Comparison of ENCODE assay signal across 29 mouse cellular contexts in the genomic region with DNA sequence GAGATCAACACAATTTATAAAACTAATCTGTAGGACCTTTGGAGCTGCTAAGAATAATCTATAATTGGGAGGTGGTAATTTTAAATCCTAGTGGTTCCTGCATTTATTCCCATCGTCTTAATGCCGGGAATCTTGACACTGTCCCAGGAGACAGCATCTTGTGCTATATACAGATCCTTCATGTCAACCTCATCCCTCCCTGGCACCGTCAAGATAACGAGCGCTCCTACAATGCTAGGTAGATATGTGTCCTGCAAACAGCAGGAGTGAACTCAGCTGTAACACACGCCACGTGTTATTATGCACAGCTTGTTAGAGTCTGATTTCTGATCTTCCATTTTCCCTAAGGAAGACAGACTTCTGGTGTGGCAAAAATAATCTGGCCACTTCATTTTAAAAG.
DNase-seq lines count a peak whose midpoint lies in the region; ATAC-seq and TF ChIP-seq lines count a peak whose summit lies in the region.
"Had no signal": no experiment of that assay in that cellular context is flagged by ENCODE, and none has a peak within 500 bp of the region (broad histone marks: within the 10 kb centered on the region; RNA-seq: fewer than 3 reads in every experiment).

No protein-coding gene starts in this region.

- no peaks in the 10 kb centered on the region for H3K36me3 ChIP-seq in hindbrain, embryonic 12.5 days
- no peaks in the 10 kb centered on the region for H3K36me3 ChIP-seq in hindbrain, embryonic 16.5 days (ENCODE audit: control insufficient read depth, insufficient read depth, low read length)
- no peaks in the 10 kb centered on the region for H3K36me3 ChIP-seq in midbrain, embryonic 12.5 days
- no peaks in the 10 kb centered on the region for H3K36me3 ChIP-seq in midbrain, postnatal 0 days (ENCODE audit: insufficient read depth, low read length)
- H3K36me3 ChIP-seq in neural tube, embryonic 13.5 days = no peaks in the 10 kb centered on the region
- H3K36me3 ChIP-seq: embryonic facial prominence, embryonic 12.5 days; embryonic facial prominence, embryonic 15.5 days; G1E; heart, embryonic 12.5 days; heart, embryonic 15.5 days; hindbrain, embryonic 15.5 days; intestine, embryonic 15.5 days had no signal

- ATAC-seq in hindbrain, embryonic 12.5 days (ENCODE audit: low FRiP score) = 0 out of 2 replicates have a peak, but pooled peaks have one; percentile 60
- no peak for ATAC-seq in hindbrain, embryonic 16.5 days
- peak; percentile 76 for ATAC-seq in midbrain, embryonic 12.5 days (ENCODE audit: low FRiP score, low read depth)
- no peak for ATAC-seq in midbrain, postnatal 0 days (ENCODE audit: low FRiP score)
- no peak for ATAC-seq in neural tube, embryonic 13.5 days (ENCODE audit: low read depth)
- ATAC-seq: forebrain, embryonic 14.5 days; forebrain, postnatal 0 days; intestine, embryonic 15.5 days; Patski had no signal

- no peak overlapping the region for H3K4me3 ChIP-seq in hindbrain, embryonic 12.5 days
- no peak overlapping the region for H3K4me3 ChIP-seq in hindbrain, embryonic 16.5 days (ENCODE audit: low read length)
- H3K4me3 ChIP-seq in midbrain, embryonic 12.5 days = no peak overlapping the region
- no peak overlapping the region for H3K4me3 ChIP-seq in midbrain, postnatal 0 days (ENCODE audit: low read depth, low read length)
- H3K4me3 ChIP-seq in neural tube, embryonic 13.5 days = no peak overlapping the region
- H3K4me3 ChIP-seq: embryonic facial prominence, embryonic 12.5 days; embryonic facial prominence, embryonic 15.5 days; heart, embryonic 12.5 days; heart, embryonic 15.5 days; hindbrain, embryonic 15.5 days; intestine, embryonic 15.5 days had no signal

- H3K27me3 ChIP-seq in hindbrain, embryonic 12.5 days = no peaks in the 10 kb centered on the region
- H3K27me3 ChIP-seq in hindbrain, embryonic 16.5 days (replicated peaks; ENCODE audit: control insufficient read depth, insufficient read depth, low read length) = no peaks in the 10 kb centered on the region
- H3K27me3 ChIP-seq in midbrain, embryonic 12.5 days = no peaks in the 10 kb centered on the region; the same call in 1 of the 2 replicates
- no peaks in the 10 kb centered on the region for H3K27me3 ChIP-seq in midbrain, postnatal 0 days (ENCODE audit: insufficient read depth, low read length)
- no peaks in the 10 kb centered on the region for H3K27me3 ChIP-seq in neural tube, embryonic 13.5 days
- H3K27me3 ChIP-seq: CH12.LX; embryonic facial prominence, embryonic 12.5 days; embryonic facial prominence, embryonic 15.5 days; heart, embryonic 12.5 days; heart, embryonic 15.5 days; hindbrain, embryonic 15.5 days; intestine, embryonic 15.5 days had no signal

- H3K9ac ChIP-seq in hindbrain, embryonic 12.5 days = no peak overlapping the region
- no peak overlapping the region for H3K9ac ChIP-seq in hindbrain, embryonic 16.5 days (ENCODE audit: low read depth, low read length)
- H3K9ac ChIP-seq in midbrain, embryonic 12.5 days (replicated peaks) = no peak overlapping the region
- no peak overlapping the region for H3K9ac ChIP-seq in midbrain, postnatal 0 days (replicated peaks; ENCODE audit: low read length, poor library complexity, severe bottlenecking)
- H3K9ac ChIP-seq in neural tube, embryonic 13.5 days = no peak overlapping the region
- H3K9ac ChIP-seq: embryonic facial prominence, embryonic 12.5 days; embryonic facial prominence, embryonic 15.5 days; forebrain, postnatal 0 days; heart, embryonic 12.5 days; heart, embryonic 15.5 days; hindbrain, embryonic 15.5 days; intestine, embryonic 15.5 days had no signal

- WGBS in hindbrain, embryonic 12.5 days = 63% methylated on average over 7 of the region's 7 CpGs
- 51% methylated on average over 7 of the region's 7 CpGs for WGBS in hindbrain, embryonic 16.5 days
- 53% methylated on average over 7 of the region's 7 CpGs for WGBS in midbrain, embryonic 12.5 days
- 38% methylated on average over 7 of the region's 7 CpGs for WGBS in midbrain, postnatal 0 days
- 55% methylated on average over 7 of the region's 7 CpGs for WGBS in neural tube, embryonic 13.5 days

- H3K4me2 ChIP-seq in hindbrain, embryonic 12.5 days (replicated peaks) = no peak overlapping the region
- no peak overlapping the region for H3K4me2 ChIP-seq in hindbrain, embryonic 16.5 days (ENCODE audit: low read length)
- no peak overlapping the region for H3K4me2 ChIP-seq in midbrain, embryonic 12.5 days (replicated peaks)
- no peak overlapping the region for H3K4me2 ChIP-seq in midbrain, postnatal 0 days (ENCODE audit: low read depth, low read length, poor library complexity, severe bottlenecking)
- no peak overlapping the region for H3K4me2 ChIP-seq in neural tube, embryonic 13.5 days
- H3K4me2 ChIP-seq: embryonic facial prominence, embryonic 12.5 days; embryonic facial prominence, embryonic 15.5 days; heart, embryonic 12.5 days; heart, embryonic 15.5 days; hindbrain, embryonic 15.5 days; intestine, embryonic 15.5 days had no signal

- no peak for TF ChIP-seq CTCF in midbrain, postnatal 0 days (IDR thresholded peaks at IDR 0.05)

- 0 out of 2 replicates have a peak overlapping the region, but pooled peaks have one; percentile 40 for H3K27ac ChIP-seq in hindbrain, embryonic 12.5 days
- no peak overlapping the region for H3K27ac ChIP-seq in hindbrain, embryonic 16.5 days (ENCODE audit: low read depth, low read length)
- no peak overlapping the region for H3K27ac ChIP-seq in midbrain, embryonic 12.5 days (replicated peaks)
- H3K27ac ChIP-seq in midbrain, postnatal 0 days (ENCODE audit: low read depth, low read length) = no peak overlapping the region
- H3K27ac ChIP-seq in neural tube, embryonic 13.5 days (replicated peaks) = 0 out of 2 replicates have a peak overlapping the region, but pooled peaks have one; percentile 38
- H3K27ac ChIP-seq: embryonic facial prominence, embryonic 12.5 days; embryonic facial prominence, embryonic 15.5 days; heart, embryonic 15.5 days; hindbrain, embryonic 15.5 days; intestine, embryonic 15.5 days had no signal

- no peak for DNase-seq in midbrain, postnatal 0 days (ENCODE audit: low spot score)
- no peak for DNase-seq in neural tube, embryonic 10.5 days (ENCODE audit: extremely low spot score, low spot score)
- DNase-seq in thymus, postnatal 10 days (ENCODE audit: low spot score in 2 of 2) = no peak
- DNase-seq: adrenal gland, postnatal 10 days; adrenal gland, postnatal 36 days; B cell, adult 2 months; cerebellum, adult 11 months; cerebellum, adult 2 months; cerebellum, adult 9-11 months; cerebellum, postnatal 25 days; forebrain, postnatal 0 days; gastrocnemius, postnatal 14 days; heart, adult 18-20 months; heart, postnatal 10 days; heart, postnatal 36 days had no signal

- no peaks in the 10 kb centered on the region for H3K9me3 ChIP-seq in hindbrain, embryonic 12.5 days (replicated peaks)
- no peaks in the 10 kb centered on the region for H3K9me3 ChIP-seq in hindbrain, embryonic 16.5 days (ENCODE audit: control insufficient read depth, low read length)
- H3K9me3 ChIP-seq in midbrain, embryonic 12.5 days = no peaks in the 10 kb centered on the region
- H3K9me3 ChIP-seq in midbrain, postnatal 0 days (ENCODE audit: low read length) = no peaks in the 10 kb centered on the region
- H3K9me3 ChIP-seq in neural tube, embryonic 13.5 days = no peaks in the 10 kb centered on the region
- H3K9me3 ChIP-seq: embryonic facial prominence, embryonic 12.5 days; embryonic facial prominence, embryonic 15.5 days; G1E; heart, embryonic 12.5 days; heart, embryonic 15.5 days; hindbrain, embryonic 15.5 days; intestine, embryonic 15.5 days had no signal

- H3K4me1 ChIP-seq in hindbrain, embryonic 12.5 days = 0 out of 2 replicates have a peak, but pooled peaks cover 2% of the 10 kb centered on the region
- H3K4me1 ChIP-seq in hindbrain, embryonic 16.5 days (ENCODE audit: control insufficient read depth, insufficient read depth, low read depth, low read length) = no peaks in the 10 kb centered on the region
- peaks cover 9% of the 10 kb centered on the region; the same call in 1 of the 2 replicates for H3K4me1 ChIP-seq in midbrain, embryonic 12.5 days
- peaks cover 3% of the 10 kb centered on the region; the same call in 1 of the 2 replicates for H3K4me1 ChIP-seq in midbrain, postnatal 0 days (ENCODE audit: insufficient read depth, low read length)
- H3K4me1 ChIP-seq in neural tube, embryonic 13.5 days (replicated peaks) = peaks cover 8% of the 10 kb centered on the region; the same call in 1 of the 2 replicates
- H3K4me1 ChIP-seq: embryonic facial prominence, embryonic 12.5 days; embryonic facial prominence, embryonic 15.5 days; heart, embryonic 12.5 days; heart, embryonic 15.5 days; intestine, embryonic 15.5 days had no signal

Comparison
In these comparisons a context has a peak if more than half of its experiments do, and no peak if none do; other contexts are left out.
1. ATAC-seq: peak in hindbrain, embryonic 12.5 days (single experiment) and midbrain, embryonic 12.5 days (single experiment); none in hindbrain, embryonic 16.5 days (single experiment), midbrain, postnatal 0 days (single experiment) and neural tube, embryonic 13.5 days (single experiment).
2. H3K27ac ChIP-seq: peak in hindbrain, embryonic 12.5 days (single experiment) and neural tube, embryonic 13.5 days (single experiment); none in hindbrain, embryonic 16.5 days (single experiment), midbrain, embryonic 12.5 days (single experiment) and midbrain, postnatal 0 days (single experiment).